Mouse (Mus musculus): ENCODE measurements around the gene Slc38a5. TPM values are rescaled to one million over a fixed set of nuclear protein-coding genes. Genes with fewer than 3 reads are reported as not detected.
"Not testable (repeated sequence)": the region's sequence is repeated elsewhere in the genome, so short reads cannot be mapped to it uniquely, and the experiment has no call there.

The Slc38a5 gene
- polyA plus RNA-seq, 1 experiment from 2014 or later = 0.64 TPM

DNA sequence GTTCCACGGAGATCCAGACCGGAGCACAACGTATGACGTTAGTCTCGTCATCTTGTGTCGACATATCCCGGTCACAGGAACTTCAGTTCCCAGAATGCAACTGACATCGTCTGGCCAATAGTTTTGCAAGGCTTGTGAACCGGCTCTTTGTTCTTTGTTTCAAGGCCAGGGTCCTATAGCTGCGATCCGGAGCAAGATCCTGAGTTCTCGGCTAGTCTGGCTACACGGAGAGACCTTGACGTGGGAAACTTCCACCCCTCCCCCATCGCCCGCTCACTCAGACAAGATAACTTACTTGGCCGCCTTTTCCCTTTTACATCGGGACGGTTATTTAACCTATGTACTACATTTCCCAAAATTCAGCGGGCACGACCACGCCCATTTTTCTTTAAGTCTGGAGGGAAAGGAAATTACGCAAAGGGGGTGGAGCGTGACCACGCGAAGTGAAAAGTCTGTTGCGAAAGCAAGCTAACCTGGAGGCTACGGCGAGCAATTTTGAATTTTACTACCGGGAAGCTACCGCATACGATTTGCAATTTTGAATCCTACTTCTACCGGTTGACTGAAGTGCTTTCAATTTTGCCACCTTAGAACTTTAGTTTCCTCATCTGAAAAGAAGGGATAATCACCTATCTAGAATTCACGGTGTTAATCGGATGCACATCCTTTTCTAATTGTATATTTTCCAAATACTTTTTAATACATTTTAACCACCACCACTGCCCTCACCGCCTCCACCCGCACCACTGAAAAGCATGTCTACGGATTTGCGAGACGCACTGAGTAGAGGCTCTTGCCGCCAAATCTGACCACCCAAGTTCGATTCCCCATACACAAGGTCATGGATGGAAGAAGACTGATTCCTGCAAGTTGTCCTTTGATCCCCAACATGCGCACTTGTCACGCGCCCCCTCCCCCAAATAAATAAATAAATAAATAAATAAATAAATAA lies 18.3 kb upstream of the Slc38a5 start, which contains the start of gene Ftsj1:
Gene Ftsj1, minus strand, starts transcription at position 73 of the 952 bp plus-strand sequence.
- WGBS = 14% methylated on average over 45 of the region's 45 CpGs
- Histone ChIP-seq H3K9ac (peak within 1 kb of the TSS; percentile 45), H3K36me3 (no peaks in the 10 kb centered on the region), H3K27ac (replicated peaks) (peak within 1 kb of the TSS; percentile 75; the same call in 1 of the 2 replicates), H3K4me1 (peaks cover 8% of the 10 kb centered on the region; the same call in 1 of the 2 replicates), H3K4me3 (replicated peaks) (peak within 1 kb of the TSS; percentile 57), H3K4me2 (replicated peaks) (peak within 1 kb of the TSS; percentile 50), H3K9me3 (replicated peaks) (no peaks in the 10 kb centered on the region), H3K27me3 (no peaks in the 10 kb centered on the region)
- peak; percentile 90 for ATAC-seq (ENCODE audit: insufficient number of reproducible peaks, low FRiP score, low TSS enrichment, low read depth)

DNA sequence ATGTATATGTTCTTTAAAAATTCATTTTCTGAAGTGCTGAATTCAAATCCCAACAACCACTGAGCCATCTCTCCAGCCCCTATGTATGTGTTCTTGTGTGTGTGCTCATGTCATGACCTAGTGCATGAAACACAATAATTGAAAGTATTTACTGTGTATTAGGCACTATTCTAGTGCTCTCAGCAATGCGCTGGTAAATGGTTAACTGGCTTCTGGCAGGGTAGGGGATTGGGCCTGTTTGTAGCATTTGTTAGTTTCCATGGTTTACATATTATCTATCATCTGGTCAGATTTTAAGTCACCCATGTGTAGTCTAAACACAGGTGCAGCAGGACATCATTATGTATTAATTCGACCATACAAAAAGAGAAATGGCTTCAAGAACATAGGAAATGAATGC lies 17.2 kb upstream of the Slc38a5 start:
- Histone ChIP-seq H3K27ac (replicated peaks) (no peak overlapping the region), H3K9me3 (replicated peaks) (no peaks in the 10 kb centered on the region), H3K27me3 (no peaks in the 10 kb centered on the region), H3K36me3 (no peaks in the 10 kb centered on the region), H3K9ac (no peak overlapping the region), H3K4me1 (peaks cover 8% of the 10 kb centered on the region; the same call in 1 of the 2 replicates), H3K4me3 (replicated peaks) (no peak overlapping the region), H3K4me2 (replicated peaks) (no peak overlapping the region)
- no peak for ATAC-seq (ENCODE audit: insufficient number of reproducible peaks, low FRiP score, low TSS enrichment, low read depth)
- 89% methylated on average over 2 of the region's 2 CpGs for WGBS

- H3K36me3 ChIP-seq = no peaks in the 10 kb centered on the region
- H3K27me3 ChIP-seq = no peaks in the 10 kb centered on the region
- no peak overlapping the region for H3K4me3 ChIP-seq (replicated peaks)
- no peak overlapping the region for H3K27ac ChIP-seq (replicated peaks)
- peaks cover 8% of the 10 kb centered on the region; the same call in 1 of the 2 replicates for H3K4me1 ChIP-seq
- WGBS = 40% methylated on average over 4 of the region's 6 CpGs
- H3K4me2 ChIP-seq (replicated peaks) = no peak overlapping the region
- no peaks in the 10 kb centered on the region for H3K9me3 ChIP-seq (replicated peaks)
- no peak overlapping the region for H3K9ac ChIP-seq
- ATAC-seq (ENCODE audit: insufficient number of reproducible peaks, low FRiP score, low TSS enrichment, low read depth) = no peak
These were observed 15.1 kb upstream of the Slc38a5 start for GRCm38 (mm10) chrX:8255807-8256206.

DNA sequence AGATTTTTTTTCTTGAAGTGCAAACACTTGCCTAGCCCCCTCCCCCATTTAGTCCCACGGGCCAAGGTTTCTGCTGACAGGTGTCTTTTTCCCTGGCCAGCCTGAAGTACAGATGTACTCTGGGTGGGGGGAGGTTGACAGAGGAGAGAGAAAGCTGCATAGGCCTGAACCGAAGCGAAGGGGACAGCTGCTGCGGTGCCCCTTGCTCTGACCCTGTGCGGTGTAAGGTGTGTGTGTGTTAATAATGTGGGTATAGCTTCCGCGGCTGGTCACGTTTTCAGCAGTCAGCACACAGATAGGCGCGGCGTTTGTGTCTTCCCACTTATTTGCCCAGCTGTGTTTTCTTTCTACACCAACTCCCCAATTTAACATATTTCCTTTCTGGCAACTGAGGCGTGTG lies 11.5 kb upstream of the Slc38a5 start:
- WGBS = 73% methylated on average over 12 of the region's 12 CpGs
- Histone ChIP-seq H3K27me3 (no peaks in the 10 kb centered on the region), H3K4me2 (replicated peaks) (no peak overlapping the region), H3K4me3 (replicated peaks) (no peak overlapping the region), H3K27ac (replicated peaks) (no peak overlapping the region), H3K9me3 (replicated peaks) (no peaks in the 10 kb centered on the region), H3K36me3 (no peaks in the 10 kb centered on the region), H3K9ac (no peak overlapping the region), H3K4me1 (no peaks in the 10 kb centered on the region)
- ATAC-seq (ENCODE audit: insufficient number of reproducible peaks, low FRiP score, low TSS enrichment, low read depth) = no peak

DNA sequence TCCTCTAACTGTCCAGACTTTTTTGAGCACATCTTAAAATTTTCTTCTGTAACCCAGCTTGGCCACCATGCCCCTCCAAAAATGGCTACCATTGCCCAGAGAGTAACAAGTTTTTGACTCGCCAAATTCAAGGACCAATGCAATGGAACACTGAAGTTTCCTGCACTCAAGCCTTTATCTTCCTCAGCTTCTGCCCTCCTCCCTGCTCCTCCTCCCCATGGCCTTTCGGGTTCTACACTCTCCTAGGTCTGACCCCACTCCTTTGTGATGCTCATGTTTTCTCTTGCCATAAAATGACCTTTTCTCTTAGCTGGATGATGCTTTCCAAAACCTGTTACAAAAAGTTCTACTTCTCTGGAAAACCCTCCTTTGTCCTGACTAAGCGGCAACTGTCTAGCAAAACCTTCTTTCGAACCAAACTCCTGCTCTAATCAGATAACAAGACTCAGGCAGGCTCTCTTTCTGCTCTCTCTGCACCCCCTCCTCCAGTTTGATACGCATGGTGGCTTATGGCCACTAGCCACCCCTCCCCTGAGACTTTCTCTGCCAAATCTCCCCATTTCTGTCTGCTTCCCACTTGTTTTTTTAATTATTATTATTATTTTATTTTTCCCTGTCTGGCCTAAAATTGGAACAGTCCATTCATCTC lies 7.7 kb upstream of the Slc38a5 start:
- 76% methylated on average over 5 of the region's 5 CpGs for WGBS
- no peaks in the 10 kb centered on the region for H3K27me3 ChIP-seq
- ATAC-seq (ENCODE audit: insufficient number of reproducible peaks, low FRiP score, low TSS enrichment, low read depth) = no peak
- H3K4me3 ChIP-seq (replicated peaks) = no peak overlapping the region
- H3K9me3 ChIP-seq (replicated peaks) = no peaks in the 10 kb centered on the region
- no peak overlapping the region for H3K9ac ChIP-seq
- H3K4me2 ChIP-seq (replicated peaks) = no peak overlapping the region
- H3K27ac ChIP-seq (replicated peaks) = no peak overlapping the region
- no peaks in the 10 kb centered on the region for H3K4me1 ChIP-seq
- H3K36me3 ChIP-seq = no peaks in the 10 kb centered on the region

DNA sequence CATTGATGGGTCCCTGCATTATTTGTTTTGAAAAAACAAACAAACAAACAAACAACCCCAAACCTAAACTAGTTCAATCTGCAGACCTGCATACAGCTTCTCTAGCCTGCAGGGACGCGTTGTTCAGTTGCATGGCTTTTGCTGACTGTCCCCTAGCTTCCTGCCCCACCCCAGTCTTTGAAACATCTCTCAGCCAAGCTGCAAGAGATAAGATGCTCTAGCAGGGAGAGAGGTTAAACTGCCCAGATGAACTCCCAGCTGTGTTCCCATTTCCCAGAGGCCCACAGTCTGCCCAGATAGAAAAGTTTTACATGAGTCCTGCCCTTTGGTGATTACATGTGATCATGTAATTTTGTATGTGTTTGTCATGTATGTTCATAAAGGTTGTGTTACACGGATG lies 6.7 kb upstream of the Slc38a5 start:
- 79% methylated on average over 3 of the region's 3 CpGs for WGBS
- no peak overlapping the region for H3K9ac ChIP-seq
- ATAC-seq (ENCODE audit: insufficient number of reproducible peaks, low FRiP score, low TSS enrichment, low read depth) = no peak

GRCm38 (mm10) chrX:8272000-8272399 lies 1.1 kb downstream of the Slc38a5 start:
- 23% methylated on average over 10 of the region's 10 CpGs for WGBS

More for the DNA sequence above, 6.7 kb upstream of the Slc38a5 start:
- H3K4me2 ChIP-seq (replicated peaks) = no peak overlapping the region
- no peaks in the 10 kb centered on the region for H3K9me3 ChIP-seq (replicated peaks)
- H3K4me1 ChIP-seq = no peaks in the 10 kb centered on the region
- no peak overlapping the region for H3K27ac ChIP-seq (replicated peaks)
- H3K36me3 ChIP-seq = no peaks in the 10 kb centered on the region
- no peak overlapping the region for H3K4me3 ChIP-seq (replicated peaks)
- no peaks in the 10 kb centered on the region for H3K27me3 ChIP-seq

GRCm38 (mm10) chrX:8274056-8274455 lies 3.1 kb downstream of the Slc38a5 start:
- Histone ChIP-seq H3K27me3 (no peaks in the 10 kb centered on the region), H3K36me3 (no peaks in the 10 kb centered on the region), H3K4me1 (no peaks in the 10 kb centered on the region), H3K9me3 (replicated peaks) (no peaks in the 10 kb centered on the region), H3K9ac (no peak overlapping the region), H3K27ac (replicated peaks) (no peak overlapping the region), H3K4me3 (replicated peaks) (no peak overlapping the region), H3K4me2 (replicated peaks) (no peak overlapping the region)
- no peak for ATAC-seq (ENCODE audit: insufficient number of reproducible peaks, low FRiP score, low TSS enrichment, low read depth)
- 86% methylated on average over 5 of the region's 5 CpGs for WGBS

More at GRCm38 (mm10) chrX:8272000-8272399, 1.1 kb downstream of the Slc38a5 start:
- Histone ChIP-seq H3K27me3 (no peaks in the 10 kb centered on the region), H3K9ac (no peak overlapping the region), H3K4me2 (replicated peaks) (no peak overlapping the region), H3K27ac (replicated peaks) (no peak overlapping the region), H3K4me1 (no peaks in the 10 kb centered on the region), H3K4me3 (replicated peaks) (no peak overlapping the region), H3K36me3 (no peaks in the 10 kb centered on the region), H3K9me3 (replicated peaks) (no peaks in the 10 kb centered on the region)
- no peak for ATAC-seq (ENCODE audit: insufficient number of reproducible peaks, low FRiP score, low TSS enrichment, low read depth)

- Histone ChIP-seq H3K9me3 (replicated peaks) (no peaks in the 10 kb centered on the region), H3K4me3 (replicated peaks) (no peak overlapping the region), H3K4me1 (no peaks in the 10 kb centered on the region), H3K36me3 (no peaks in the 10 kb centered on the region), H3K27me3 (no peaks in the 10 kb centered on the region), H3K9ac (no peak overlapping the region), H3K27ac (replicated peaks) (no peak overlapping the region), H3K4me2 (replicated peaks) (no peak overlapping the region)
- ATAC-seq (ENCODE audit: insufficient number of reproducible peaks, low FRiP score, low TSS enrichment, low read depth) = no peak
- WGBS = 73% methylated on average over 5 of the region's 5 CpGs
These were observed 17.7 kb downstream of the Slc38a5 start for GRCm38 (mm10) chrX:8288621-8289020.

GRCm38 (mm10) chrX:8309302-8309701 lies 38.4 kb downstream of the Slc38a5 start:
- Histone ChIP-seq H3K27me3 (no peaks in the 10 kb centered on the region), H3K4me2 (replicated peaks) (no peak overlapping the region), H3K9me3 (replicated peaks) (no peaks in the 10 kb centered on the region), H3K4me1 (no peaks in the 10 kb centered on the region), H3K27ac (replicated peaks) (no peak overlapping the region), H3K36me3 (no peaks in the 10 kb centered on the region), H3K4me3 (replicated peaks) (no peak overlapping the region), H3K9ac (no peak overlapping the region)
- ATAC-seq (ENCODE audit: insufficient number of reproducible peaks, low FRiP score, low TSS enrichment, low read depth) = no peak
- WGBS = 72% methylated on average over 1 of the region's 1 CpGs

DNA sequence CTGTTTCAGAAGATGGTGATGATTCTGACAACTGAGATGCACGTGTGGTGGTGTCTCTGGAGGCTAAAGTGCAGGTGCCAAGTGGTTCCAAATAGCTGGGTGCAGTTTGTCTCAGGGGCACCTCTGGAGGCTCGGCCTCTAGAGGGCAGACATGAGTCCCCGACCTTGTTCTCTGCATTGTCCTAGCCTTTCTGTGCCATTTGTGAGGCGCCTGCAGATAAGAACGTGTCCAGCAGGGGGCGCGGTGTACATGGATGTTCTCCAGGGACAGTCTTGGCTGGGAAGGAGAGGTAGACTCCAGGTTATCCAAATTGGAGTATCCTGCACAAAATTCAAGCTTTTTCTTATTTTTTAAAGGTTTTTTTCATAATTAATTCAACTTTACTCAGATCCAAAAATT lies 44.0 kb downstream of the Slc38a5 start:
- not testable (repeated sequence) for H3K9me3 ChIP-seq (replicated peaks); H3K4me1 ChIP-seq; H3K27me3 ChIP-seq; H3K4me3 ChIP-seq (replicated peaks); H3K4me2 ChIP-seq (replicated peaks); H3K9ac ChIP-seq; ATAC-seq (ENCODE audit: insufficient number of reproducible peaks, low FRiP score, low TSS enrichment, low read depth); H3K36me3 ChIP-seq; H3K27ac ChIP-seq (replicated peaks)
- 15% methylated on average over 7 of the region's 7 CpGs for whole genome bisulfite sequencing
